Mouse (Mus musculus): ENCODE measurements at regions not wholly inside any gene's neighbourhood (a gene's known extent, or its start where the extent isn't known, plus 50 kb on each side); places are given as distances from the start of the nearest gene placed in this dataset.

GRCm38 (mm10) chr15:59826164-59826950 is 190.1 kb downstream of the 4933412E24Rik start:
- no peak overlapping the region for H3K4me2 ChIP-seq (ENCODE audit: low read depth, low read length)
- no peaks in the 10 kb centered on the region for H3K27me3 ChIP-seq (replicated peaks; ENCODE audit: control insufficient read depth, insufficient read depth, low read length)
- 49% methylated on average over 14 of the region's 14 CpGs for WGBS
- ATAC-seq, result no peak
- no peaks in the 10 kb centered on the region for H3K36me3 ChIP-seq (ENCODE audit: control insufficient read depth, insufficient read depth, low read length)
- peaks cover 22% of the 10 kb centered on the region for H3K4me1 ChIP-seq (ENCODE audit: control insufficient read depth, insufficient read depth, low read length)
- no peak overlapping the region for H3K27ac ChIP-seq (ENCODE audit: low read length)
- H3K9me3 ChIP-seq (ENCODE audit: control insufficient read depth, low read length), result no peaks in the 10 kb centered on the region
- H3K9ac ChIP-seq (ENCODE audit: low read depth, low read length), result 0 out of 2 replicates have a peak overlapping the region, but pooled peaks have one; percentile 3
- H3K4me3 ChIP-seq (ENCODE audit: low read length), result no peak overlapping the region

GRCm38 (mm10) chr15:59823921-59824320 is 192.5 kb downstream of the 4933412E24Rik start:
- ATAC-seq, result peak; percentile 52
- WGBS, result 52% methylated on average over 2 of the region's 2 CpGs
- Histone ChIP-seq H3K9ac (ENCODE audit: low read depth, low read length) (no peak overlapping the region), H3K27ac (ENCODE audit: low read length) (no peak overlapping the region; the same call in 1 of the 2 replicates), H3K4me1 (ENCODE audit: control insufficient read depth, insufficient read depth, low read length) (peaks cover 17% of the 10 kb centered on the region), H3K27me3 (replicated peaks; ENCODE audit: control insufficient read depth, insufficient read depth, low read length) (no peaks in the 10 kb centered on the region), H3K36me3 (ENCODE audit: control insufficient read depth, insufficient read depth, low read length) (no peaks in the 10 kb centered on the region), H3K4me3 (ENCODE audit: low read length) (no peak overlapping the region), H3K9me3 (ENCODE audit: control insufficient read depth, low read length) (no peaks in the 10 kb centered on the region), H3K4me2 (ENCODE audit: low read depth, low read length) (no peak overlapping the region)

GRCm38 (mm10) chr15:59822995-59823681 is 193.3 kb downstream of the 4933412E24Rik start:
- H3K4me2 ChIP-seq (ENCODE audit: low read depth, low read length), result no peak overlapping the region
- peak; percentile 79 for ATAC-seq
- H3K9me3 ChIP-seq (ENCODE audit: control insufficient read depth, low read length), result no peaks in the 10 kb centered on the region
- no peak overlapping the region for H3K4me3 ChIP-seq (ENCODE audit: low read length)
- no peaks in the 10 kb centered on the region for H3K36me3 ChIP-seq (ENCODE audit: control insufficient read depth, insufficient read depth, low read length)
- H3K9ac ChIP-seq (ENCODE audit: low read depth, low read length), result peak overlapping the region; percentile 35; the same call in 1 of the 2 replicates
- no peaks in the 10 kb centered on the region for H3K27me3 ChIP-seq (replicated peaks; ENCODE audit: control insufficient read depth, insufficient read depth, low read length)
- 50% methylated on average over 3 of the region's 3 CpGs for WGBS
- peaks cover 17% of the 10 kb centered on the region for H3K4me1 ChIP-seq (ENCODE audit: control insufficient read depth, insufficient read depth, low read length)
- peak overlapping the region; percentile 73 for H3K27ac ChIP-seq (ENCODE audit: low read length)

- H3K4me2 ChIP-seq (ENCODE audit: low read depth, low read length), result no peak overlapping the region
- no peak overlapping the region for H3K27ac ChIP-seq (ENCODE audit: low read length)
- 74% methylated on average over 10 of the region's 10 CpGs for WGBS
- H3K9me3 ChIP-seq (ENCODE audit: control insufficient read depth, low read length), result no peaks in the 10 kb centered on the region
- no peak for ATAC-seq
- no peaks in the 10 kb centered on the region for H3K36me3 ChIP-seq (ENCODE audit: control insufficient read depth, insufficient read depth, low read length)
- H3K4me1 ChIP-seq (ENCODE audit: control insufficient read depth, insufficient read depth, low read length), result peaks cover 12% of the 10 kb centered on the region
- no peak overlapping the region for H3K4me3 ChIP-seq (ENCODE audit: low read length)
- no peaks in the 10 kb centered on the region for H3K27me3 ChIP-seq (replicated peaks; ENCODE audit: control insufficient read depth, insufficient read depth, low read length)
- no peak overlapping the region for H3K9ac ChIP-seq (ENCODE audit: low read depth, low read length)
Observed at GRCm38 (mm10) chr15:59820317-59820716, 196.1 kb downstream of the 4933412E24Rik start.

GRCm38 (mm10) chr15:59816031-59816430 is 200.4 kb downstream of the 4933412E24Rik start:
- Histone ChIP-seq H3K27me3 (replicated peaks; ENCODE audit: control insufficient read depth, insufficient read depth, low read length) (no peaks in the 10 kb centered on the region), H3K4me1 (ENCODE audit: control insufficient read depth, insufficient read depth, low read length) (0 out of 2 replicates have a peak, but pooled peaks cover 3% of the 10 kb centered on the region), H3K9ac (ENCODE audit: low read depth, low read length) (no peak overlapping the region), H3K9me3 (ENCODE audit: control insufficient read depth, low read length) (no peaks in the 10 kb centered on the region), H3K36me3 (ENCODE audit: control insufficient read depth, insufficient read depth, low read length) (no peaks in the 10 kb centered on the region), H3K4me3 (ENCODE audit: low read length) (no peak overlapping the region), H3K4me2 (ENCODE audit: low read depth, low read length) (no peak overlapping the region), H3K27ac (ENCODE audit: low read length) (no peak overlapping the region)
- no peak for ATAC-seq
- 88% methylated on average over 8 of the region's 8 CpGs for WGBS

- no peak overlapping the region for H3K27ac ChIP-seq (ENCODE audit: low read length)
- H3K27me3 ChIP-seq (replicated peaks; ENCODE audit: control insufficient read depth, insufficient read depth, low read length), result no peaks in the 10 kb centered on the region
- no peak for ATAC-seq
- H3K36me3 ChIP-seq (ENCODE audit: control insufficient read depth, insufficient read depth, low read length), result no peaks in the 10 kb centered on the region
- no peaks in the 10 kb centered on the region for H3K9me3 ChIP-seq (ENCODE audit: control insufficient read depth, low read length)
- no peak overlapping the region for H3K9ac ChIP-seq (ENCODE audit: low read depth, low read length)
- no peak overlapping the region for H3K4me3 ChIP-seq (ENCODE audit: low read length)
- 46% methylated on average over 3 of the region's 3 CpGs for WGBS
- 0 out of 2 replicates have a peak, but pooled peaks cover 3% of the 10 kb centered on the region for H3K4me1 ChIP-seq (ENCODE audit: control insufficient read depth, insufficient read depth, low read length)
- H3K4me2 ChIP-seq (ENCODE audit: low read depth, low read length), result no peak overlapping the region
Observed at GRCm38 (mm10) chr15:59811566-59811965, 204.8 kb downstream of the 4933412E24Rik start.

- WGBS, result 92% methylated on average over 6 of the region's 6 CpGs
- Histone ChIP-seq H3K36me3 (ENCODE audit: control insufficient read depth, insufficient read depth, low read length) (no peaks in the 10 kb centered on the region), H3K27me3 (replicated peaks; ENCODE audit: control insufficient read depth, insufficient read depth, low read length) (no peaks in the 10 kb centered on the region), H3K9ac (ENCODE audit: low read depth, low read length) (no peak overlapping the region), H3K4me2 (ENCODE audit: low read depth, low read length) (no peak overlapping the region), H3K27ac (ENCODE audit: low read length) (no peak overlapping the region), H3K4me3 (ENCODE audit: low read length) (no peak overlapping the region), H3K9me3 (ENCODE audit: control insufficient read depth, low read length) (no peaks in the 10 kb centered on the region), H3K4me1 (ENCODE audit: control insufficient read depth, insufficient read depth, low read length) (0 out of 2 replicates have a peak, but pooled peaks cover 3% of the 10 kb centered on the region)
- ATAC-seq, result no peak
Observed at GRCm38 (mm10) chr15:59809361-59809760, 207.1 kb downstream of the 4933412E24Rik start.

GRCm38 (mm10) chr15:59807723-59808122 is 208.7 kb downstream of the 4933412E24Rik start:
- H3K27ac ChIP-seq (ENCODE audit: low read length), result no peak overlapping the region
- H3K4me2 ChIP-seq (ENCODE audit: low read depth, low read length), result no peak overlapping the region
- no peak overlapping the region for H3K4me3 ChIP-seq (ENCODE audit: low read length)
- H3K27me3 ChIP-seq (replicated peaks; ENCODE audit: control insufficient read depth, insufficient read depth, low read length), result no peaks in the 10 kb centered on the region
- H3K4me1 ChIP-seq (ENCODE audit: control insufficient read depth, insufficient read depth, low read length), result 0 out of 2 replicates have a peak, but pooled peaks cover 3% of the 10 kb centered on the region
- no peak for ATAC-seq
- 86% methylated on average over 6 of the region's 6 CpGs for WGBS
- H3K9ac ChIP-seq (ENCODE audit: low read depth, low read length), result no peak overlapping the region
- no peaks in the 10 kb centered on the region for H3K9me3 ChIP-seq (ENCODE audit: control insufficient read depth, low read length)
- H3K36me3 ChIP-seq (ENCODE audit: control insufficient read depth, insufficient read depth, low read length), result no peaks in the 10 kb centered on the region

GRCm38 (mm10) chr15:59805771-59806170 is 210.6 kb downstream of the 4933412E24Rik start:
- no peak overlapping the region for H3K27ac ChIP-seq (ENCODE audit: low read length)
- H3K27me3 ChIP-seq (replicated peaks; ENCODE audit: control insufficient read depth, insufficient read depth, low read length), result no peaks in the 10 kb centered on the region
- no peak overlapping the region for H3K4me3 ChIP-seq (ENCODE audit: low read length)
- WGBS, result 84% methylated on average over 2 of the region's 2 CpGs
- no peaks in the 10 kb centered on the region for H3K9me3 ChIP-seq (ENCODE audit: control insufficient read depth, low read length)
- no peak for ATAC-seq
- no peak overlapping the region for H3K9ac ChIP-seq (ENCODE audit: low read depth, low read length)
- H3K4me1 ChIP-seq (ENCODE audit: control insufficient read depth, insufficient read depth, low read length), result no peaks in the 10 kb centered on the region
- no peaks in the 10 kb centered on the region for H3K36me3 ChIP-seq (ENCODE audit: control insufficient read depth, insufficient read depth, low read length)
- H3K4me2 ChIP-seq (ENCODE audit: low read depth, low read length), result no peak overlapping the region

Data from intestine, embryonic 16.5 days (tissue).